23 mouse cellular contexts compared by ENCODE assay signal in the genomic region with DNA sequence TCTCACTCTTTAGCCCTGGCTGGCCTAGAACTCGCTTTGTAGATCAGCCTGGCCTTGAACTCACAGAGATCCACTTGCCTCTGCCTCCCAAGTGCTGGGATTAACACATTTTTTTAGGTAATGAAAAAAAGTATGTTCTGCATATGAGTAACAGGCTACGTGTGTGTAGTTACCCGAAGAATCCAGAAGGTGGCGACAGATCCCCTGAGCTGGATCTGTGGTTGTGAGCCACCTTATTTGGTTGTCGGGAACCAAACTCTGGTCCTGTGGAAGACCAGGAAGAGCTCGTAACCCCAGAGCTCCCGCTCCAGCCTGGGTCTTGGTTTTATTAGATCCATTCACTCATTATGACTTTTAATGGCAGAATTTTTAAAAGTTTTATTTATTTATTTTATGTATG. TPM values are rescaled to one million over a fixed set of nuclear protein-coding genes. Genes with fewer than 3 reads are reported as not detected.
A peak's percentile ranks its signal among the peaks of the same experiment; 100 is the strongest.
DNase-seq lines count a peak whose midpoint lies in the region; ATAC-seq and TF ChIP-seq lines count a peak whose summit lies in the region.
"Had no signal": no experiment of that assay in that cellular context is flagged by ENCODE, and none has a peak within 500 bp of the region (broad histone marks: within the 10 kb centered on the region; RNA-seq: fewer than 3 reads in every experiment).

No protein-coding gene starts in this region.

- TF ChIP-seq CTCF in left cerebral cortex, adult 2 months (IDR thresholded peaks at IDR 0.05) = peak; percentile 30
- peak; percentile 31; the same call in 1 of the 2 replicates for TF ChIP-seq CTCF in bone marrow, adult 2 months (IDR thresholded peaks at IDR 0.05; ENCODE audit: control insufficient read depth, insufficient read depth, low read length)

- 86% methylated on average over 7 of the region's 7 CpGs for WGBS in bone marrow, adult 2 months

- intact Hi-C loops in left cerebral cortex, adult 2 months (cut with DNase I) = no loop called here
- intact Hi-C loops in left cerebral cortex, postnatal 4 days (cut with DNase I) = no loop called here

- no peaks in the 10 kb centered on the region for H3K4me1 ChIP-seq in bone marrow, adult 2 months (ENCODE audit: control insufficient read depth, insufficient read depth, low read length)

- TF ChIP-seq POLR2A in bone marrow, adult 2 months (IDR thresholded peaks at IDR 0.05; ENCODE audit: borderline replicate concordance, control insufficient read depth, low read depth, low read length) = no peak

- ATAC-seq in activated CD4-positive, CD25-positive, alpha-beta regulatory T cell, adult 4 months = no peak
- ATAC-seq: midbrain, embryonic 16.5 days had no signal

- H3K27ac ChIP-seq in left cerebral cortex, adult 2 months = no peak overlapping the region
- H3K27ac ChIP-seq in bone marrow, adult 2 months (ENCODE audit: control insufficient read depth, insufficient read depth, low read depth, low read length, poor library complexity) = no peak overlapping the region
- H3K27ac ChIP-seq: embryonic facial prominence, embryonic 12.5 days; forebrain, embryonic 12.5 days; hindbrain, embryonic 10.5 days; limb, embryonic 12.5 days had no signal

- H3K4me3 ChIP-seq in left cerebral cortex, adult 2 months = no peak overlapping the region
- no peak overlapping the region for H3K4me3 ChIP-seq in bone marrow, adult 2 months (replicated peaks; ENCODE audit: control insufficient read depth, low read depth, low read length)
- H3K4me3 ChIP-seq: embryonic facial prominence, embryonic 12.5 days; forebrain, embryonic 12.5 days; hindbrain, embryonic 10.5 days; limb, embryonic 12.5 days had no signal

- peak; percentile 41 for DNase-seq in embryo, embryonic 10.5 days (ENCODE audit: low spot score)
- DNase-seq in embryo, embryonic 9.5 days (ENCODE audit: extremely low spot score) = no peak
- DNase-seq in left cerebral cortex, adult 2 months (ENCODE audit: extremely low spot score in 1 of 2, low spot score in 2 of 2) = no peak
- no peak for DNase-seq in left cerebral cortex, postnatal 4 days
- DNase-seq in 416B (ENCODE audit: low read depth) = peak; percentile 53
- DNase-seq in urinary bladder, postnatal 25 days (ENCODE audit: low spot score) = no peak
- DNase-seq: adrenal gland, postnatal 25 days; cerebellum, adult 11-12 months; kidney, adult 9 months; lung, postnatal 4 days; retina, postnatal 1 day; spleen, adult 18-20 months had no signal

RNA-seq across cellular contexts. Expression of a gene that starts 6.4 kb away (rescaled TPM):
- total RNA-seq in left cerebral cortex, adult 2 months (2021) = not detected
- not detected for total RNA-seq in left cerebral cortex, postnatal 4 days (2021)
- not detected in 2 replicates for polyA plus RNA-seq in bone marrow, adult 2 months (2011; ENCODE audit: insufficient read depth, insufficient read length, low replicate concordance, missing spikeins)
- not detected for polyA plus RNA-seq in activated CD4-positive, CD25-positive, alpha-beta regulatory T cell, adult 4 months (2017; shearing (Covaris generic))
- total RNA-seq: adrenal gland, postnatal 25 days; gastrocnemius, adult 8-10 months; layer of hippocampus, postnatal 14 days had no signal
- polyA plus RNA-seq: embryonic facial prominence, embryonic 12.5 days; forebrain, embryonic 12.5 days; heart, embryonic 11.5 days; hindbrain, embryonic 10.5 days; limb, embryonic 12.5 days; midbrain, embryonic 16.5 days; neural tube, embryonic 14.5 days had no signal

RNA-seq across cellular contexts. Expression of a gene that starts 24.2 kb away (rescaled TPM):
- 10 to 100 TPM; 16.9 to 17.0 TPM for total RNA-seq in left cerebral cortex, adult 2 months (2021)
- 10 to 100 TPM; 23.6 to 25.0 TPM for total RNA-seq in left cerebral cortex, postnatal 4 days (2021)
- 8.1 and 17.2 TPM in 2 replicates for polyA plus RNA-seq in bone marrow, adult 2 months (2011; ENCODE audit: insufficient read depth, insufficient read length, low replicate concordance, missing spikeins)
- polyA plus RNA-seq in activated CD4-positive, CD25-positive, alpha-beta regulatory T cell, adult 4 months (2017; shearing (Covaris generic)) = 10 to 100 TPM in 1 of 2 experiments, 1 to 10 TPM in 1; 6.7 to 11.3 TPM

RNA-seq across cellular contexts. Expression of a gene that starts 43.9 kb away (rescaled TPM):
- not detected for total RNA-seq in left cerebral cortex, adult 2 months (2021)
- total RNA-seq in left cerebral cortex, postnatal 4 days (2021) = under 1 TPM in 1 of 2 experiments, not detected in 1; 0.12 TPM
- not detected in 2 replicates for polyA plus RNA-seq in bone marrow, adult 2 months (2011; ENCODE audit: insufficient read depth, insufficient read length, low replicate concordance, missing spikeins)
- polyA plus RNA-seq in activated CD4-positive, CD25-positive, alpha-beta regulatory T cell, adult 4 months (2017; shearing (Covaris generic)) = not detected
- total RNA-seq: adrenal gland, postnatal 25 days; gastrocnemius, adult 8-10 months; layer of hippocampus, postnatal 14 days had no signal
- polyA plus RNA-seq: embryonic facial prominence, embryonic 12.5 days; forebrain, embryonic 12.5 days; heart, embryonic 11.5 days; hindbrain, embryonic 10.5 days; limb, embryonic 12.5 days; midbrain, embryonic 16.5 days; neural tube, embryonic 14.5 days had no signal

Comparison
In these comparisons a context has a peak if more than half of its experiments do, and no peak if none do; other contexts are left out.
1. DNase-seq: peak in embryo, embryonic 10.5 days (single experiment) and 416B (single experiment); none in embryo, embryonic 9.5 days (single experiment), left cerebral cortex, adult 2 months (0 of 2), left cerebral cortex, postnatal 4 days (single experiment) and urinary bladder, postnatal 25 days (single experiment).